Mouse (Mus musculus) bone marrow, adult 2 months (tissue): Measurements from ENCODE around the gene Plk1. TPM values are rescaled to one million over a fixed set of nuclear protein-coding genes. Genes with fewer than 3 reads are reported as not detected.

Experiments used
- H3K27ac ChIP-seq: fragments of 200-500 bp; 2 replicates; pipeline ENCODE4 v1.5.1; 2012; ENCODE audit warnings: low read depth, mild to moderate bottlenecking, control low read depth, inconsistent platforms, low read length; ENCODE audit not compliant: control insufficient read depth, poor library complexity, insufficient read depth
- H3K4me1 ChIP-seq: fragments of 200-500 bp; 2 replicates; pipeline ENCODE4 v1.6.1; 2011; ENCODE audit warnings: low read length; ENCODE audit not compliant: control insufficient read depth, insufficient read depth
- H3K4me3 ChIP-seq: fragments of 200-500 bp; replicated peaks from 2 replicates; pipeline ENCODE3; 2011; ENCODE audit warnings: mild to moderate bottlenecking, low read depth, low read length, control low read depth; ENCODE audit not compliant: control insufficient read depth
- CTCF ChIP-seq: fragments of 200-500 bp; IDR thresholded peaks from 2 replicates; pipeline ENCODE4 v1.5.1; 2011; ENCODE audit warnings: low read length, control low read depth; ENCODE audit not compliant: control insufficient read depth, insufficient read depth
- POLR2A ChIP-seq: fragments of 200-500 bp; IDR thresholded peaks from 2 replicates; pipeline ENCODE4 v1.6.1; 2011; ENCODE audit warnings: low read depth, mild to moderate bottlenecking, control low read depth, low read length, borderline replicate concordance; ENCODE audit not compliant: control insufficient read depth
- WGBS: fragments of 180-500 bp; shearing (Covaris S2); methylation state at CpG from one replicate; pipeline ENCODE4 v1.1.7; 2018; 5-methylcytosine and 5-hydroxymethylcytosine counted together
- polyA plus RNA-seq: library from polyadenylated mRNA; stranded (reverse); fragments of >200 nt; gene quantifications from 2 replicates; pipeline ENCODE4 v1.2.4, GENCODE M21; 2011; ENCODE audit warnings: low replicate concordance; ENCODE audit not compliant: missing spikeins, insufficient read depth, insufficient read length

Gene Plk1
- polyA plus RNA-seq, 1 experiment: 36.1 TPM

GRCm38 (mm10) chr7:122137071-122137470 lies 22.2 kb upstream of the Plk1 start:
- TF ChIP-seq CTCF (no peak), POLR2A (no peak)
- Histone ChIP-seq H3K4me1 (no peaks in the 10 kb centered on the region), H3K4me3 (no peak overlapping the region), H3K27ac (no peak overlapping the region)

- TF ChIP-seq CTCF: no peak
- no peak for TF ChIP-seq POLR2A
- WGBS: 67% methylated on average over 5 of the region's 5 CpGs
- no peak overlapping the region for H3K27ac ChIP-seq
Observed at GRCm38 (mm10) chr7:122138190-122138589, 21.0 kb upstream of the Plk1 start.

GRCm38 (mm10) chr7:122140991-122141390 lies 18.2 kb upstream of the Plk1 start:
- H3K27ac ChIP-seq: no peak overlapping the region
- H3K4me3 ChIP-seq: no peak overlapping the region
- TF ChIP-seq CTCF (no peak), POLR2A (no peak)
- no peaks in the 10 kb centered on the region for H3K4me1 ChIP-seq

More at GRCm38 (mm10) chr7:122138190-122138589, 21.0 kb upstream of the Plk1 start:
- Histone ChIP-seq H3K4me3 (no peak overlapping the region), H3K4me1 (no peaks in the 10 kb centered on the region)

GRCm38 (mm10) chr7:122152473-122152872 lies 6.8 kb upstream of the Plk1 start:
- TF ChIP-seq CTCF (no peak), POLR2A (no peak)
- no peak overlapping the region for H3K4me3 ChIP-seq
- H3K4me1 ChIP-seq: no peaks in the 10 kb centered on the region
- H3K27ac ChIP-seq: no peak overlapping the region
- WGBS: 65% methylated on average over 4 of the region's 4 CpGs

GRCm38 (mm10) chr7:122158488-122158887 lies 751 bp upstream of the Plk1 start:
- 5% methylated on average over 13 of the region's 13 CpGs for WGBS
- Histone ChIP-seq H3K27ac (peak overlapping the region; percentile 57), H3K4me3 (peak overlapping the region; percentile 91), H3K4me1 (peaks cover 2% of the 10 kb centered on the region; the same call in 1 of the 2 replicates)
- no peak for TF ChIP-seq CTCF
- no peak for TF ChIP-seq POLR2A

GRCm38 (mm10) chr7:122160037-122160436 lies 798 bp downstream of the Plk1 start:
- TF ChIP-seq CTCF: no peak
- Histone ChIP-seq H3K4me1 (peaks cover 2% of the 10 kb centered on the region; the same call in 1 of the 2 replicates), H3K4me3 (peak overlapping the region; percentile 91), H3K27ac (peak overlapping the region; percentile 27; the same call in 1 of the 2 replicates)
- 2% methylated on average over 12 of the region's 12 CpGs for WGBS

- H3K4me1 ChIP-seq: no peaks in the 10 kb centered on the region; the same call in 1 of the 2 replicates
- H3K4me3 ChIP-seq: no peak overlapping the region
- TF ChIP-seq CTCF: no peak
- TF ChIP-seq POLR2A: no peak
- WGBS: 92% methylated on average over 8 of the region's 8 CpGs
- no peak overlapping the region for H3K27ac ChIP-seq
Observed at GRCm38 (mm10) chr7:122163766-122164165, 4.5 kb downstream of the Plk1 start.

GRCm38 (mm10) chr7:122167203-122167602 lies 8.0 kb downstream of the Plk1 start:
- no peak for TF ChIP-seq POLR2A
- no peak for TF ChIP-seq CTCF
- H3K27ac ChIP-seq: no peak overlapping the region
- 95% methylated on average over 7 of the region's 7 CpGs for WGBS
- no peaks in the 10 kb centered on the region for H3K4me1 ChIP-seq
- no peak overlapping the region for H3K4me3 ChIP-seq

- H3K27ac ChIP-seq: no peak overlapping the region
- no peaks in the 10 kb centered on the region for H3K4me1 ChIP-seq
- WGBS: 94% methylated on average over 6 of the region's 6 CpGs
- TF ChIP-seq CTCF: no peak
- no peak for TF ChIP-seq POLR2A
- no peak overlapping the region for H3K4me3 ChIP-seq
Observed at GRCm38 (mm10) chr7:122170705-122171104, 11.5 kb downstream of the Plk1 start.

- H3K4me1 ChIP-seq: no peaks in the 10 kb centered on the region
- no peak for TF ChIP-seq CTCF
- no peak for TF ChIP-seq POLR2A
- 39% methylated on average over 10 of the region's 10 CpGs for WGBS
- no peak overlapping the region for H3K27ac ChIP-seq
- no peak overlapping the region for H3K4me3 ChIP-seq
Observed at GRCm38 (mm10) chr7:122171613-122172012, 12.4 kb downstream of the Plk1 start.
